Mouse (Mus musculus): ENCODE measurements around the gene Ing3. TPM values are rescaled to one million over a fixed set of nuclear protein-coding genes. Genes with fewer than 3 reads are reported as not detected.

Ing3 gene
- 10.9 and 11.0 TPM in 2 replicates for polyA plus RNA-seq (2012; rRNA removed)

- Histone ChIP-seq H3K36me3 (ENCODE audit: control insufficient read depth, insufficient read depth, low read length) (no peaks in the 10 kb centered on the region; the same call in 1 of the 2 replicates), H3K4me3 (ENCODE audit: insufficient read depth, low read depth, low read length) (peak within 1 kb of the TSS; percentile 65), H3K27me3 (replicated peaks; ENCODE audit: control insufficient read depth, insufficient read depth, low read length) (no peaks in the 10 kb centered on the region), H3K4me1 (ENCODE audit: control insufficient read depth, insufficient read depth, low read length) (peaks cover 4% of the 10 kb centered on the region; the same call in 1 of the 2 replicates), H3K27ac (ENCODE audit: insufficient read depth, low read depth, low read length) (peak within 1 kb of the TSS; percentile 97)
- WGBS = under 1% methylated on average over 35 of the region's 35 CpGs
- TF ChIP-seq CTCF (conservative IDR thresholded peaks at IDR 0.05; ENCODE audit: insufficient read depth, insufficient read length, low read depth, low read length) (no peak), POLR2A (IDR thresholded peaks at IDR 0.05; ENCODE audit: low read depth, low read length) (no peak)
- DNase-seq = peak; percentile 100
These were observed at the start of gene Ing3 for GRCm38 (mm10) chr6:21949226-21949731. Gene Ing3 (plus strand): TSS chr6:21949571.

- Histone ChIP-seq H3K4me3 (ENCODE audit: insufficient read depth, low read depth, low read length) (no peak overlapping the region), H3K36me3 (ENCODE audit: control insufficient read depth, insufficient read depth, low read length) (no peaks in the 10 kb centered on the region), H3K27me3 (replicated peaks; ENCODE audit: control insufficient read depth, insufficient read depth, low read length) (no peaks in the 10 kb centered on the region; the same call in 1 of the 2 replicates), H3K4me1 (ENCODE audit: control insufficient read depth, insufficient read depth, low read length) (no peaks in the 10 kb centered on the region), H3K27ac (ENCODE audit: insufficient read depth, low read depth, low read length) (no peak overlapping the region)
- TF ChIP-seq CTCF (conservative IDR thresholded peaks at IDR 0.05; ENCODE audit: insufficient read depth, insufficient read length, low read depth, low read length) (no peak), POLR2A (IDR thresholded peaks at IDR 0.05; ENCODE audit: low read depth, low read length) (no peak)
- no peak for DNase-seq
These were observed 39.7 kb upstream of the Ing3 start for GRCm38 (mm10) chr6:21909720-21910119.

GRCm38 (mm10) chr6:21910804-21911203, 38.6 kb upstream of the Ing3 start:
- Histone ChIP-seq H3K4me1 (ENCODE audit: control insufficient read depth, insufficient read depth, low read length) (no peaks in the 10 kb centered on the region), H3K36me3 (ENCODE audit: control insufficient read depth, insufficient read depth, low read length) (no peaks in the 10 kb centered on the region), H3K27ac (ENCODE audit: insufficient read depth, low read depth, low read length) (no peak overlapping the region), H3K4me3 (ENCODE audit: insufficient read depth, low read depth, low read length) (no peak overlapping the region), H3K27me3 (replicated peaks; ENCODE audit: control insufficient read depth, insufficient read depth, low read length) (no peaks in the 10 kb centered on the region; the same call in 1 of the 2 replicates)
- DNase-seq = no peak
- no peak for TF ChIP-seq CTCF (conservative IDR thresholded peaks at IDR 0.05; ENCODE audit: insufficient read depth, insufficient read length, low read depth, low read length)
- no peak for TF ChIP-seq POLR2A (IDR thresholded peaks at IDR 0.05; ENCODE audit: low read depth, low read length)
- WGBS = 71% methylated on average over 6 of the region's 6 CpGs

DNA sequence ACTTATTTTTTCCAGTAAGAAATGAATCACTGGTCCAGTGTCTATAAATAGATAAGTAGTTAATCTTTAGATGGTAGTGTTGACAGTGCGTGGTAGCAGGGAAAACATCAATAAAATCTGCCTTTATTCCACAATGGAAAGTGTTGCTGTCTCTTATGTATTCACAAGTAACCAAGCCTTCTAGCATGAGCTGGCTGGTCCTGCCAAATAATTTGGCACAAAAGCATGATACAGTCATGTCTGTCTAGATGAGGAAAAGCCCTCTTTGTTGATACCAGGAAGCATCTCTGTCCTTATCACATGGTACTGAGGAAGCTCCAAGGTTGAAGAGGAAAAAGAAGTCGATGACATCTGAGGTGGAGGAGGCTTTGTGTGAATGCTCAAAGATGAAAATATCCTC, 32.8 kb upstream of the Ing3 start:
- no peaks in the 10 kb centered on the region for H3K4me1 ChIP-seq (ENCODE audit: control insufficient read depth, insufficient read depth, low read length)
- peak; percentile 69 for DNase-seq
- H3K36me3 ChIP-seq (ENCODE audit: control insufficient read depth, insufficient read depth, low read length) = no peaks in the 10 kb centered on the region
- TF ChIP-seq POLR2A (IDR thresholded peaks at IDR 0.05; ENCODE audit: low read depth, low read length) (no peak), CTCF (conservative IDR thresholded peaks at IDR 0.05; ENCODE audit: insufficient read depth, insufficient read length, low read depth, low read length) (no peak)
- H3K27ac ChIP-seq (ENCODE audit: insufficient read depth, low read depth, low read length) = peak overlapping the region; percentile 50; the same call in 1 of the 2 replicates
- 74% methylated on average over 2 of the region's 2 CpGs for WGBS
- no peak overlapping the region for H3K4me3 ChIP-seq (ENCODE audit: insufficient read depth, low read depth, low read length)
- H3K27me3 ChIP-seq (replicated peaks; ENCODE audit: control insufficient read depth, insufficient read depth, low read length) = no peaks in the 10 kb centered on the region; the same call in 1 of the 2 replicates

- no peaks in the 10 kb centered on the region for H3K36me3 ChIP-seq (ENCODE audit: control insufficient read depth, insufficient read depth, low read length)
- no peak overlapping the region for H3K27ac ChIP-seq (ENCODE audit: insufficient read depth, low read depth, low read length)
- no peaks in the 10 kb centered on the region for H3K27me3 ChIP-seq (replicated peaks; ENCODE audit: control insufficient read depth, insufficient read depth, low read length)
- no peak for DNase-seq
- H3K4me1 ChIP-seq (ENCODE audit: control insufficient read depth, insufficient read depth, low read length) = no peaks in the 10 kb centered on the region
- 24% methylated on average over 1 of the region's 1 CpGs for WGBS
- H3K4me3 ChIP-seq (ENCODE audit: insufficient read depth, low read depth, low read length) = no peak overlapping the region
- no peak for TF ChIP-seq POLR2A (IDR thresholded peaks at IDR 0.05; ENCODE audit: low read depth, low read length)
- TF ChIP-seq CTCF (conservative IDR thresholded peaks at IDR 0.05; ENCODE audit: insufficient read depth, insufficient read length, low read depth, low read length) = no peak
These were observed 25.2 kb upstream of the Ing3 start for GRCm38 (mm10) chr6:21924150-21924549.

DNA sequence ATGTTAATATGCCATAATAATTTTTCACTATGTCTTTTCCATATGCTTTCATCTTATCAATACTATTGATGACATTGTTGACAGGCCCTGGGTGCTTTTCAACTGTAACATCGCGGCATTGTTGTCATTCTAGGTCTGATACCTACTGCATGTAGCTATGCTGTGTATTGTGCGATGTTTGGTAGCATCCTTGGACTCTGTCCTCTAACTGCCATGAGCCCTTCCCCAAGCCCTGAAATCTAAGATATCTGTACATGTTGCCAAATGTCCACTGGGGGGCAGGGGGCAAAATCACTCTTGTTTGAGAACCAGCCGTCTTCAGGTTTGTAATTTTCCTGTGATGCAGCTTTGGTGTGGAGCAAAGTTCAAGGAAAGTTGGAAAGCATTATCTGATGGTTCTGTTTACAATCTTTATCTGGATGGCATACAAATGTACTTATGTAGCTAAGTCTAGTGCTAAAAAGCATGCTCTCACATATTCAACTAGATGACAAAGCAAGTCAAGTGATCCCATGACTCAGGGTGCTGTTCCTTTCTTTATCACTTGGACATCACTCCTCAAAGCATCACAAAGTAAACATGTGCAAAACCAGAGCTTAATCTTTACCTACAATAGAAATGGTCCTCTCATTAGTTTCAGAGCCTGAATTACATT, 11.3 kb upstream of the Ing3 start:
- Histone ChIP-seq H3K27me3 (replicated peaks; ENCODE audit: control insufficient read depth, insufficient read depth, low read length) (no peaks in the 10 kb centered on the region; the same call in 1 of the 2 replicates), H3K4me3 (ENCODE audit: insufficient read depth, low read depth, low read length) (no peak overlapping the region), H3K4me1 (ENCODE audit: control insufficient read depth, insufficient read depth, low read length) (no peaks in the 10 kb centered on the region), H3K36me3 (ENCODE audit: control insufficient read depth, insufficient read depth, low read length) (no peaks in the 10 kb centered on the region), H3K27ac (ENCODE audit: insufficient read depth, low read depth, low read length) (no peak overlapping the region)
- no peak for DNase-seq
- 79% methylated on average over 4 of the region's 4 CpGs for WGBS
- TF ChIP-seq CTCF (conservative IDR thresholded peaks at IDR 0.05; ENCODE audit: insufficient read depth, insufficient read length, low read depth, low read length) = no peak
- TF ChIP-seq POLR2A (IDR thresholded peaks at IDR 0.05; ENCODE audit: low read depth, low read length) = no peak

GRCm38 (mm10) chr6:21949771-21950448, 539 bp downstream of the Ing3 start:
- peak; percentile 99 for DNase-seq
- Histone ChIP-seq H3K4me1 (ENCODE audit: control insufficient read depth, insufficient read depth, low read length) (peaks cover 4% of the 10 kb centered on the region; the same call in 1 of the 2 replicates), H3K27me3 (replicated peaks; ENCODE audit: control insufficient read depth, insufficient read depth, low read length) (no peaks in the 10 kb centered on the region), H3K36me3 (ENCODE audit: control insufficient read depth, insufficient read depth, low read length) (peaks cover under 1% of the 10 kb centered on the region; the same call in 1 of the 2 replicates), H3K27ac (ENCODE audit: insufficient read depth, low read depth, low read length) (peak overlapping the region; percentile 97), H3K4me3 (ENCODE audit: insufficient read depth, low read depth, low read length) (peak overlapping the region; percentile 65)
- TF ChIP-seq CTCF (conservative IDR thresholded peaks at IDR 0.05; ENCODE audit: insufficient read depth, insufficient read length, low read depth, low read length) = no peak
- peak; percentile 40 for TF ChIP-seq POLR2A (IDR thresholded peaks at IDR 0.05; ENCODE audit: low read depth, low read length)
- under 1% methylated on average over 67 of the region's 68 CpGs for WGBS
